Mouse (Mus musculus) cortical plate, adult 2 months (tissue): ENCODE measurements around the gene Ddn.

Source experiments
- CTCF ChIP-seq: fragments of 200-500 bp; IDR thresholded peaks from 2 replicates; pipeline ENCODE4 v1.5.1; 2011; ENCODE audit warnings: mild to moderate bottlenecking, control low read depth, low read length; ENCODE audit not compliant: insufficient read depth; ENCODE audit errors: extremely low read depth
- POLR2A ChIP-seq: fragments of 200-500 bp; IDR thresholded peaks from 2 replicates; pipeline ENCODE4 v1.6.1; 2011; ENCODE audit warnings: mild to moderate bottlenecking, low read length, control low read depth; ENCODE audit not compliant: insufficient read depth; ENCODE audit errors: extremely low read depth

DNA sequence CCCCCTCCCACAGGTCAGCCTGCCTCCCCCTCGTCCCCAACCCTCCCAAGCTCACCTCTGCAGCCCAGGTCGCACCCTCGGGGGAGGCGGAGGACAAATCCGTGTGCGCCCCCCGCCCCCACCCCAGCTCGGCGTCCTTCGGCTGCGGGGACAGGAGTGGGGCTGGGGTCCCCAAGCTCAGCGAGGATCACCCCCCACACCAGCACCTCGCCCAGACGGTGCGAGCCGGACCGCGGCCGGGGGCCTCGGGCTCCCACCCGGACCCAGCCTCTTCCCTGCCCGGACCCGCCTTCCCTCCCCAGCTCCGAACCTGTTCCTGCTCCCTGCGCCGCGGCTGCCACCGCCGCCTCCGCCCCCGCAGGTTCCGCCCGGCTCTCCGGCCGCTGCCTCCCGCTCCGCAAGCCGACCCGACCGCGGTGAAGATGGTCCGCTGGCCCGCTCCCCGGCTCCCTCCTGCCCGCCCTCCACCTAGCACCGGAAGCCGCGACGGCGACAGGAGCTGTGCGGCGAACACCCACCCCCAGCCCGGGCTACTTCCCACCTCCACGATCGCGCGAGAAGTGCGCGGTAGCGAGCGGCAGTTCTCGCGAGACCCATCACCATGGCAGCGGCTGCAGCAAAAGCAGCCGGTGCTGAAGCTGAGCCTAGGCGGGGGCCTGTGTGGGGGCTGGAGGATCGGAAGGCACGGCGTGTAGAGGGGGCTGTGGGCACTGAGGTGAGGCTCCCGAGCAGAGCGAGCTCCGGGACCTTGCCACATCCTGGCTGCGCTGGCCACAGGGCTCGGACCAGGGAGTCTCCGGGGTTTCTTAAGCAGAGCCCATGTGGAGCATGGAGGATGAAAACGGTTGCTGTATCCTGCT, 46.4 kb downstream of the Ddn start, which contains the start of gene Arf3:
- TF ChIP-seq POLR2A: peak; percentile 86
- no peak for TF ChIP-seq CTCF
